Mouse (Mus musculus): ENCODE data around the gene Dlx6.
A peak's percentile ranks its signal among the peaks of the same experiment; 100 is the strongest.

Dlx6 gene

DNA sequence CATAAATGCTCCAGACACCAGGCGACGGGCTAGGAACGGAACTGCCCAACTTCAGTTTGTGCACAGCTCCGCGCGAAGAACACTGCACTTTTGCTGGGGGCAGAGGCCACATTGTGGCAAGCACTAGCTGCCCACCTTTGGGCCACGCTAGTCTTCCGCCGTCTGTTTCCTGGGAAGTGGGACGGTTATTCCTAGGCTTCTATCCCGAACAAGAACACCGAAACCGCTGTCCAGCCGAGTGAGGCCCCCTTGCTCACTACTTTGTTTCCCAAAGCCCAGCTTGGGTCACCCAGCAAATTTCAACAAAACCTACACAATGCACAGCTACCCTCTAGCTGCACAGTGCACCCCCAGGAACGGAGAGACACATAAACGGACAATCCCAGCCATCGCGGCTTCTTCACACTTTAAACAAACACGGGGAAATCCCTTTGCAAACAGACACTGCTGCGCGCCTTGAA is 3.2 kb upstream of the Dlx6 start:
- no peak for DNase-seq (ENCODE audit: low read depth, low spot score)

DNA sequence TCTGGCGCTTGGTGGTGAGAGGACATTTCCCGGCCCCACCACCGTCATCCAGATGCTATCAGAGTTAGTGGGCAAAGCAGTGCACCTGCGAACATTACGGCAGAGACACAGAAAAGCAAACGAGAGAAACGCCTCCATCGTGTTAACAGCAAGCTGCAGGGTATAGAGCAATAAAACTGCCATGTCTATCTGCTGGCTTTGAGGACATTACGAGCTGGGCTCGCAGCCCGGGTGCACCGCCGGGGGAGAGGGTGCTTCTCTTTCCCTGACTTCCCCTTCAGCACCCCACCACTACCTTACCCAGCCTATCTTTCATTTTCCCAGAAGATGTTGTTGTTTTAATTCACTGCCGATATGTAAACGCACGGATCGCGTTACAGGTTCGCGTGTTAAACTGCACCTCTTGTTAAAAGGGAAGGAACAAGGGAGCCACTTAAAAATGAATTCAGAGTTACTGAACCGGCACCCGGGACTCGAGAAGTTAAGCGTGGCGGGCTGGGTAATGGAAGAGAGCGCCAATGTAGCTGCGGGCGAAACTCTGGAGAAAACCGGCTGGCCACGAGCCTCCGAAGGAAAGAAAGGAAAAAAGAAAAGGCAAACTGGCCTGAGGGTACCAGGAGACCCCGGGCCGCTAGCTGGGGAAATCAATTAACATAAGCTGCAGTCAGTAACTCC is 2.6 kb upstream of the Dlx6 start:
- no peak for DNase-seq (ENCODE audit: low read depth, low spot score)

DNA sequence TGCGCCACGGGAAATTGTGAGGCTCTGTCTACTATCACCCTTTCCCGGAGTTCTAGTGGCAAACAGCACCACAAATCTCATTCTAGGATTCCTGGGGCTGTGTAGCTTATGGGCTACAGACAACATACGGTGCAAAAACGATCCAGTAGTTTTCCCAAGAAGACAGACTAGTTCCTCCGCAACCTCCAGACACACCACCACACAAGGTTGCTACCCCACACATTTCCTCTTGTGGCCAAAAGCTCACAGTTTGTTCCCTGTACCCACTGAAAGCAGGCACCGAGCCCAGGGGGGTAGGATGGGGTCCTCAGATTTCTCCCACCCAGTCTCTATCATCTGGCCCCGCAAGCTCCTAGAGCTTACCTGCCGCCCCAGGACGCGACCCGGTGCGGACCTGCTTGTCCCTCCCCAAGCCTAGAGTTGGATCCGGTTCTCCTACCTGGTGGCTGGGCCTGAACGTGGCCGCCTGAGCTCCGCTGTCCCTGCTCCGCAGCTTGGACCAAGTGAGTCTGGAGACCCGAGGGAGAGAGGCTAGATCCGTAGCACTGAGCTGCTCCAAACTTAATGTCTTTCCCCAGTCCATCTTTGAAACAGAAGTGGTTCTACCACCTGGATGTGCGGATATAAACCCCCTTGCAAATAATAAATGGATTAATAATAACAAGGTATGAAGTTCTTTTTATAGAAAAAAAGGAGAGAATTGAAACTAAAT is 1.9 kb upstream of the Dlx6 start:
- no peak for DNase-seq (ENCODE audit: low read depth, low spot score)

DNA sequence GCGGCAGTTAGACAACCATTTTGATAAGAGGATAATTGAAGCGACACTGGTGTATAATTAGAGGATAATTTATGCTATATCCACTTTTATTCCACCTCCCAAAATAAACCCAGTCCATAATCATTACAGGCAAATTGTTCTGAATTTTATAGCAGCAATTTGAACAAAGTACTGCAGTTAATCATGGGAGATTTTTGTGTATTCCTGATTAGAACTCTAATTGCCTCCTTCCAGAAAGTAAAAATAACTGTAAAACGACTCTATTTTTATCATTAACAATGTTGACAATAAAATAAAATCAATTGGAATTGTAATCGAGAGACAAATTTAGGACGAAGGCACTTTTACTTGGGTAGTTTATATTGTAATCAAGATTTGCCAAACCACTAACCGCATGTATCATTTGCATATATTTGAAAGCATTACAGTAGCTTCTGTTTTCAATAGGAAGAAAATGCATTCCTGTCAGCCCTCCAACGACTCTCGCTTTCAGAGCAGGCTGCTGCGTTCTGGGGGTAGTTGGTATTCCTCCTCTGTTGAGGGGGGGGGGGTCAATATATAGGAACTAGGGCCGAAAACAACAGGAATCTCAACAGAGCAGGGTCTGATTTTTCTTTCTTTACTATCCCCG is 1.2 kb upstream of the Dlx6 start:
- no peak for DNase-seq (ENCODE audit: low read depth, low spot score)

DNA sequence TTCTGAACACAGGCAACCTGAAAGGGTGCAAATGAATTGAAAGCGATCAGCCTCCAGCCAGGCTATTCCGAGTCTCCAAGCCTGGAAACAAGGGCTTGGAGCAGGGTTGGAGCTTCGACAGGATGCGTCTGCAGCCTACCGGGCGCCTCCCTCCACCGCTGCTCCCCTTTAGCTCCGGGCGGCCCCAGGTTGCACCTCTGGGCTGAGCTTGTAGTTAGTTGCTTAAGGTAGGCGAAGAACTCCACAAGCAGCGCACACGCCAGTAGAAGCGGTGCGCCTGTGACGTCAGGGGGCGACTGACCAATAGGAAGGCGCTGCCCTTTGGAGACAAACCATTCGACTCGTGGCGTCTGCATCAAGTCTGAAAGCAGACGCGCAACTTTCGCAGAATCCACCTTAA is 523 bp upstream of the Dlx6 start:
- DNase-seq (ENCODE audit: low read depth, low spot score): peak; percentile 88

DNA sequence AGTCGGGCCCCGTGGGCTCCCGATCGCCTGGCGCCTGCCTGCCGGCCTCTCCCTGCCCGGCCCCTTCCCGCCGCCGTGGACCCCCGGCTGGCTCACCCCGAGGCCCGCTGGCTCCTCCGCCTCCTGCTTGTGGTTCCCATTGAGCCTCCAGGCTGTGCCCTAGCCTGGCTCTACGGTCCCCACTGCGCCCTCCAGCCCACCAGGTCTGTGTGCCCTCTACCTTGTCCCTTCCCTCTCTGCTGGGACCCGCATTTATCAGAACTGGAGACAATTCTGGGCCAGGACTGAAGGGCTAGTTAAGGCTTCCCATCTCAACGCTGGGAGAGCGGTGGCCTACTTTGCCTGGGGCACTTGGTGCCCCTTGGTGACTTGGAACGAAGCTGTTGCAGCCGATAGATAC is 821 bp downstream of the Dlx6 start:
- no peak for DNase-seq (ENCODE audit: low read depth, low spot score)

DNA sequence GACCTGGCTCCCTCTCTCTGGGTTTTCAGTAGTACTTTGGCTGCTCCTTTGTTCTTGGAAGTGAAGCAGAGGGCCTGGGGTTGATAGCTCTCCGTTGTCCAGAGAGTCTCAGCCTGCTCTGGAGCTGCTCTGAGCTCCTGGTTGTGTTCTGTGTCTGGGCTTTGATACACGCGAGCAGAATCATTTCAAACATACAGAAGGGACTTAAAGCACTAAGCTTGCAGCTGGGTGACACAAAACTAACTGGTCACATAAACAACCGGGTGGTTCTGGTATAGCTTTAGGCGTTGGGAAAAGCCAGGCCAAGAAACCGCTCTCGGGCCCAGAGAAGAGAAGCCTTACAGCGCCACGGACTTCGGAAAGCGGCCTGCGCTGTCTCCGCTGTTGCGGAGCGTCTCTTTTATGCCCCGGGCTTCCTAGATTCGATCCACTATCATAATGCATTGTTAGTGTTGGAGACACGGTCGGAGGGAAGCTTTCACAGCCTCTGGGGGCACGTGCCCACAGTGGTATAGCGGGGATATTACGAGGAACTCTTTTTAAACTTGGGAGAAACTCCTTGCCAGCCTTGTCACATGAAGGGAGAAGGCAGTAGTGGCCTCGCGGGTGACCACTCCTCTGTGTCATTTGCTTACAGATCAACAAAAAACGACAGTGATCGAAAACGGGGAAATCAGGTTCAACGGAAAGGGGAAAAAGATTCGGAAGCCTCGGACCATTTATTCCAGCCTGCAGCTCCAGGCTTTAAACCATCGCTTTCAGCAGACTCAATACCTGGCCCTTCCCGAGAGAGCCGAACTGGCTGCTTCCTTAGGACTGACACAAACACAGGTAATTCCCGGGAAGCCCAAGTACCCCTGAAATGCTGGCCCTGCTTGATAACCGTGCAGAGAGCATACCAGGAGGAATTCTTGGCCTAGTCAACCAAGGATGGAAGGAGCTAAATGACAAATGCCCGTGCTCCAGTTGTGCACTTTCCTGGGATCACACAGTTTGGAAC is 1.6 kb downstream of the Dlx6 start:
- no peak for DNase-seq (ENCODE audit: low read depth, low spot score)

DNA sequence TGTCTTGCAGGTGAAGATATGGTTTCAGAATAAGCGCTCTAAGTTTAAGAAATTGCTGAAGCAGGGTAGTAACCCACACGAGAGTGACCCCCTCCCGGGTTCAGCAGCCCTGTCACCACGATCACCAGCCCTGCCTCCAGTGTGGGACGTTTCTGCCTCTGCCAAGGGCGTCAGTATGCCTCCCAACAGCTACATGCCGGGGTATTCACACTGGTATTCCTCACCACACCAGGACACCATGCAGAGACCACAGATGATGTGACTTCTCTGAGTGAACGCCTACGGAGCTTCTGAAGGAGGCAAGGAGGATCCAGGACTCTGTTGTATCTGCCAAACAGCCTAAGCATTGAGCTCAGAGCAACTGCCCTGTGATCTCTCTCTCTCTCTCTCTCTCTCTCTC is 3.9 kb downstream of the Dlx6 start:
- DNase-seq (ENCODE audit: low read depth, low spot score): no peak

DNA sequence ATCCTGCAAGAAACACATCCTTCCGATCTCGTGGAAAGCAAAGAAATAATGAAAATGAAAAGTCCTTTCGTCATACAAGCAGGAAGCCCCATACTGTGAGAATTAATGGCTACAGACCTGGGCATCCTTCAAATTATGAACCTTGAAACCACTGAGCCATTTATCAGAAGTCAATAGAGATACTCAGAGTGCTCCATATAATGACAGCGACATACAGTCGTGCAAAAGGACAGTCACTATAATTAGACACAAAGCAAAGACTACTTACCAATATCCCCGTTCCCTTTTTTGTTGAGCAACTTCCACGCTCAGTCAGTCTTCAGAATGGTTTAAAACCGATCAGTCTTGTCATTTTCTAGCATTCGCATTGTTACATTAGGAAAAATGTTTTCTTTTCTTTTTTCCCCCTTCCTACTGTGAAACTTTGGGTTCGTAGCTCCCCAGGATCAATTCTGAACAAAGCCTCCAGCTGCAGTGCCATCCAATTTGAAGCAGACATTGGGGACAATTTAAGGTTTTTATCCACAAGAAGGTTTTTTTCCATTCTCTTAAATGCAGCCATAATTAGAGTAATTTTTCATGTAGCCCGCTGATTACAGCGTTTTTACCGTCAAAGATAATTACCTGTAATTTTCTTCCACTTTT is 6.0 kb downstream of the Dlx6 start:
- DNase-seq (ENCODE audit: low read depth, low spot score): no peak

DNA sequence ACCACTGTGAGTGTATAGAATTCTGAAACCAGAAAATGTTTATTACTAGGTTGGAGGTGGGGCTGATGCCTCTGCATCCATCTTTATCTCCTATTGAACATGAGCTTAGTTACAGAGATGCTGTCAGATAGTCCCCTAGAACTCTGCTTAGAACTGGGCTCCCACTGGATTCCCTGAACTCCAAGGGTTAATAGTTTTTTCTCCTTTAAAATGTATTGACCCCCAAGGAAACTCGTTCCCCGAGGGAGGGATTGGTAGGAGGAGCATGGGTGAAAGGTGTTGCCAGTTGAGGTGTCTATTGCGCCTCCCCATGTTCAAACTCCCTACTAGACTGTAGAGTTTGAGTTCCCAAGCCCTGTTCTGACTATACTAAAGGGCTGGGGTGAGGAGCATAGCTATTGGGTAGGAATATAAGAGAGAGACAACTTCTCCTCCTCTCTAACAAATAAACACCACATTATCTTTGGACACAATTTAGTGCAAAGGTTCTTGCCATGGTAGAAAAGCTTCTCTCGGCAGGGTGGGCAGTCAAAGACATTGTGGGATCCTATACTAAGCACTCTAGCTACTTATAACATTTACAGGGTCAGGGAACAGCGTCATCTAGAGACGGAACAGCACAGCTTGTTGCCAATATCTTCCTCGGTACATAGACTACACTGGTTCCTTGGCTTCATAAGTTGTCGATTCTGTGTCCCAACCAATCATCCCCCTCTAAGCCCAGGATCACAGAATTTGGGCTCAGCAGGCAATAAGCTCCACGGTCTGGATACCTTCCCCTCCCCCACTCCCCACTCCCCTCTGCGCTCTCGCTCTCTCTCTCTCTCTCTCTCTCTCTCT is 7.0 kb downstream of the Dlx6 start:
- DNase-seq (ENCODE audit: low read depth, low spot score): no peak

DNA sequence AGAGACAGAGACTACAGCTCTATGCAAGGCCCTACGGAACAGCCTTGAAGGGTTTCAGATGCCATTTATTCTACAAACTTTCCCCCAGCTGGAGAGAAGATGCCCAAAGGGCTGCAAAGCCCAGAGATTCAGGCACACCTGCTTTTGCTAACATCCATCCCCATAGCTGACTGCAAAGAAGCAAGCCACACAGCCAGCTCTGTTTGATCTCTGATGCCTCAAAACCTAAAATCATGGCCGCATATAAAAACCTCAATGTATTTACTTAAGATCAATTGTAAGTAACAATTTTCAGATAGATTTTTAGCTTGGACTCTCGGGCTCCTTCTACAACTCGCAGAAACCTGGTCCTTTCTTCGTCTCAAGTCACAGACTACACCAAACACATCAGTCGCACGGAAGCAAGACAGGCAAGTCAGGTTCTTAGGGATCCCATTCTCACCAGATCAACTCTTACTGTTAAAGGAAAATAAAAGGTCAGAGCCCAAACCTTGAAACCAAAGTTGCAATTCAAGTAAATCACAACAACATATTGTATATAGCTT is 7.8 kb downstream of the Dlx6 start:
- no peak for DNase-seq (ENCODE audit: low read depth, low spot score)

DNA sequence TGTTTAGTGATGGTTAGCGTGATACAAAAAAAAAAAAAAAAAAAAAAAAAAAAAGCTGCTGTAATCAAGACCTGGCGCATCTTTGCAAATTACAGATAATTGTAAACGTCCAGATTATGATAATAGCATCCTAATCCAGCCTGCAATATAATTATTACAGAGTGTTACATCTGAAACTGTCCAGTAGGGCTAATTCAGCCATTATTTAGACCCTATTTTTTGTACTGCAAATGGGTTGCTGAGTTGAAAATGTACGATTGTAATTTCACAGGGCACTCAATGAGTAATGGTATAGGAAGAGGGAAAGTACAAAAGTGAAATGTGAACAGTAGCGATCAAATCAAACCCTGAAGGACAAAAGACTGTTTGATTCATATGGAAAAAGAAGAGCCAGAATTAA is 8.6 kb downstream of the Dlx6 start:
- no peak for DNase-seq (ENCODE audit: low read depth, low spot score)

DNA sequence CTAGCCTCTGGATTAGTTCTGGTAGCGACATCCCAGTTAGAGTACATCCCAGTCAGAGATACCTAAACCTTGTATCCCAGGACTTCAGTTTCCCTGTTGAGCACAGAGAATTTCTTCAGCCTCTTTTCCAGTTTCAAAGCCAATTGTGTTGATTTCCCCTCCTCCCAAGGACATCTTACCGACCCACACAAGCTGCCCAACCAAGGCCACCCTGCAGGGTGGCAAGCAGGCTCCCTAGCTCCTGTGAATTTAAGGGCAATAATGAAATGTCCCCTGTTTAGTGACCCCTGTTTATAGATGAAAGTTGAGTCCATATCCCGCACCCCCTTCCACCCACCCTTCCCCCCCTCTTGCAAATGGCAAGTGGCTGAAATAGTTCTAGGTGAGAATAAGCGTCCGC is 9.7 kb downstream of the Dlx6 start:
- DNase-seq (ENCODE audit: low read depth, low spot score): no peak

DNA sequence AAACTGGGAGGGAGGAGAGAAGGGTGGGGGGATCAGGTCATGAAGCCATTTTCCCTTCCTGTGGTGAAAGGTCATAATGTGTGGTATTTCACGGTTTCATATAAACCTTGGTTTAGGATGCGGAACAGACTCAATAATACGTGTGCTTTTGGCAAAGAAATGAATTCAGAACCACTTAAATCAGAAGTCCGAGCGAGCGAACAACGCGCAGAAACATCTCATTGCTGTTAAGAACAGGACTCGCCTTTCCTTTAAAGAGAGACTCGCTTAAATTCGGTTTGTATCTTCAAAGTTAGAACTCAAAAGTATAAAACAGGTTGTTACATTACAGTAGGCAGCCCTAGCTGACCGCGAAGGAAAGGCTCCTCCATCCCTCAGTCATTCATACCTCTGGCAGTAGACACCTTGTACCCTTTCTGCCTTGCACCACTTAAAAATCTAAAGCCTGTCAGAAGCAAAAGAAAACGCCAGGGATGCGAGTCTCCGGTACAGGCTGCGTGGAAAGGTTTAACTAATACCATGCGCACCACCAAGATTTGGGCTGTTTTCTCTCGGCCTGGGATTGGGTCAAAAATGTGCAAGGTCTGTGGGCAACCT is 10.4 kb downstream of the Dlx6 start:
- DNase-seq (ENCODE audit: low read depth, low spot score): no peak

DNA sequence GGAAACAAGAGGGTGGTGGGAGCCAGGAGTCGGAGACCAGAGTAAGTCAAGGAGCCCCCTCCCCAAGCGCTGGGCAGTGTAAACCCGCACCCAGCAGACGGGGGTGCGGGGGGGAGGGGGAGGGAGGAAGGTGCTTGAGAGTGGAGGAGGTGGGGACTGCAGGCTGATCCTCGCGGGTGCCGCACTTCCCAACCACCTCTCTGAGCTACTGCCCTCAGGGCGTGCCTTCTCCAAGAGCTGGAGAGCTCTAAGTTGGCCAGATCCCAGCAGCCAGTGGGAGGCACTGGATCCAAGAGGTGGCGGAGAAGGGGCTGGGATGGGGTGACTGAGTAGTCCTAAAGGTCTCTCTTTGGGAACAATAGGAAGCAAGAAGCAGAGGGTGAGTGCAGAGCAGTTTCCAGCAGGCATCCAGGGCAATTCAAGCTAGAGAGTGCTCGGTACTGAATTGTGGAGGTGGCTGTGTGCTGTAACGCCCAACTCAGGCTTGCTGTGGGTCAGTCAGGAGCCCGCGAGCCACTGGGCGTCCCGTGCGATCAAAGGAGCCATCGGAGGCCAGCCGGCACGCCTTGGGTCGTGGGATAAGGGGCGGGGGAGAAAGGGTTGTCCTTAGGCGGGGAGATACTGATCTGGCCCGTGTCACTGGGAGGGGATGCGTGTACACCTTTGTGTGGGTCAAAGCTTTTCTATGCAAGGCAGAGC is 11.1 kb downstream of the Dlx6 start:
- no peak for DNase-seq (ENCODE audit: low read depth, low spot score)

DNA sequence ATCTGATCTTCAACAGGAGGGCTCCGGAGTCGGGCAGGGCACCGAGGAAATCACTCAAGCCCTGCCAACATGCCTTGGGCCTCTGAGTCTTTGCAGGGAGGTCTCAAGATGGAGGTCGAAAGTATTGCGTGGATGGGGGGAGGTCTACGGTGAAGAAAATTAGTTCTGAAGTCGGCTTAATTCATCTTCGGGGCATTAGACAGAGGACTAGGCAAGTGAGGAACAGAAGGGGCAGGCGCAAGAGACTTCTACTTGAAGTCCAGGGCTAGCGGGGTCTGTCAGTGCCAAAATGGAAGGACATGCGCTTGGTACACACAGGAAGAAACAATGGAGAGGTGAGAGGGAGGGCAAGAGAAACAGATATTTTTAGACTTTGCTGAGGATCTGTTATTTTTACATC is 12.0 kb downstream of the Dlx6 start:
- DNase-seq (ENCODE audit: low read depth, low spot score): no peak

DNA sequence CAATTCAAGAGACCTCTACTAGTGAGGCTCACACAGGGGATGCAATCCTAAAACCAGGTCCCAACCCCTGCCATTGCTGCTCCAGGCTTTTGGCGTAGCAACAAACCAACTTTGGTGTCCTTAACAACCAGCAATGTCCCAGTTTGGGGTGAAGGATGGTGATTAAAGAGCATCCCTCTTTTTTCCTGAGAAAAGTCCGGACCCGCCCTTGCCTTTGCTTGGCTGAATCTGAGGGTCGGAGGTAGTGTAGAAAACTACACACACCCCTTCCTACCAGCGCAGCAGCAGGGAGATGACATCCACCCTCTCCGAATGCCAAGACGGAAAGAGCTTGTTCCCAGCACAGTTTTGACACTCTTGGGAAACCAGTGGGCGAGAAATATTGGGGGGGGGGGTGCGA is 12.5 kb downstream of the Dlx6 start:
- no peak for DNase-seq (ENCODE audit: low read depth, low spot score)

DNA sequence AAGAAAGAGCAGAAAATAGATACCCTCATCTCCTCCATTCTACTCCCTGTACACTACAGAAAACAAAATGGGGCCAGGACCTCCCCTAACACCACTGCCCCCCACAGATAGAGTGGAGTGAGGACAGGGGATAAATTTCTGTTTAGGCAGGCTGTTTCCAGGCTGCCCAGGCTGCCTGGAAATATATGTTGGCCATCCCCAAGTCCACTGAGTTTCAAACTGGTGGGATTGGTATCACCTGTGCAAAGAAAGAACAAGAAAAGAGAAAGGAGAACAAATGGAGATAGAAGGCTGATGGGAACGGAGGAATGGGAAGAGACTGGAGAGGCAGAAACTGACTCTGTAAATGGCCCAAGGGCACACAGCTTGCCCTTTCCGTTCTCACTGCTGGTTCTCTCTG is 13.1 kb downstream of the Dlx6 start:
- DNase-seq (ENCODE audit: low read depth, low spot score): no peak

DNA sequence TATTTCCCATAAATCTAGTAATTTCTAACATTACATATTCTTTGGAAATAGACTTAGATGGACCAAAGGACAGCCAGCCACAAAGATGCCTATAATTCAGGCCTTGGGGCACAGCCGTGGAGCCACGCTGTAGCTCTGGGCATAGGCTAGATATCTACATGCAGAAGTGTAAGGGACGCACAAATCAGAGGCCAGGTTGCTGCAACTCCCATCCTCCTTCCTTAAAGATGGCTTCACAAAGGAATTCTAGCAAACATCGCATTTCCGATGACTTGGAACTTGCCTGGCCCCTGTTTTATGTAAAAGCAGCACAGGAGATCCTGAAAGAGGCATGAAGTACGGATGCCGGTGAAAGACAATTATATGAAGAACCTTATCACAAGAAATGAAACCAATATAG is 13.6 kb downstream of the Dlx6 start:
- no peak for DNase-seq (ENCODE audit: low read depth, low spot score)

All from forelimb bud, embryonic 11.5 days (tissue).